Comparison of ENCODE assay signal across 8 mouse cellular contexts in the genomic region with DNA sequence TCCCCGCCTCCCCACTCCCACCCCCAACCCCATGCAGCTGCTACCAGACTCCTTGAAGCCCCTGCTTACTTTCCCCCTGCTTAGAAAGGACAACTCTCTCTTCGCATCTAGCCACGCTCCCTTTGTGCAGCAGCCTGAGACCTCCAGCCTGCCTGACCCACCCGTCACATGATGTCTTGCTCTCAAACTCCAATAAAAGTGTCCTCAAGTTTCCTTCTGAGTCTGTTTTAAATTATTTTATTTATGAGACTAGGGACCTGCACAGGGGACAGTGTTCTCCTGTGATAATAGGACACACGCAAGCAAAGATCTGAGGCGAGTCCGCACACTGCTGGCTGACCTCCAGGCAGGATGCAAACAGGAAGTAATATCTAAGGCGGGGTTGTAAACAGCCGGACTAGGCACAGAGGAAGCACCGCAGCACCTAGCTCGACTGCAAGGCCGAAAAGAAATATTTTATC. TPM values are rescaled to one million over a fixed set of nuclear protein-coding genes. Genes with fewer than 3 reads are reported as not detected.
DNase-seq lines count a peak whose midpoint lies in the region; ATAC-seq and TF ChIP-seq lines count a peak whose summit lies in the region.

No protein-coding gene starts in this region.

- peak overlapping the region; percentile 29 for H3K9ac ChIP-seq in intestine, embryonic 14.5 days (ENCODE audit: low read length)
- H3K9ac ChIP-seq in liver, embryonic 15.5 days, result 0 out of 2 replicates have a peak overlapping the region, but pooled peaks have one; percentile 2

- peak overlapping the region; percentile 60; the same call in 1 of the 2 replicates for H3K4me3 ChIP-seq in G1E (ENCODE audit: low read depth, low read length)
- peak overlapping the region; percentile 27 for H3K4me3 ChIP-seq in intestine, embryonic 14.5 days (ENCODE audit: low read depth, low read length)
- peak overlapping the region; percentile 49 for H3K4me3 ChIP-seq in liver, embryonic 15.5 days (replicated peaks)

- DNase-seq in G1E (ENCODE audit: low spot score), result peak; percentile 45
- peak; percentile 17 for DNase-seq in c-Kit-positive CD71-negative TER-119-negative erythroid progenitor cells, embryonic 14.5 days (ENCODE audit: low read depth)
- peak; percentile 40 to 62 for DNase-seq in gastrocnemius, postnatal 4 days (ENCODE audit: low spot score in 2 of 2)
- DNase-seq in intestine, embryonic 14.5 days (ENCODE audit: low spot score), result peak; percentile 66
- peak; percentile 41 to 53 for DNase-seq in natural killer cell, adult 2 months (ENCODE audit: low spot score in 2 of 2)
- DNase-seq in frontal cortex, postnatal 10 days (ENCODE audit: low spot score in 2 of 2), result no peak
- DNase-seq in layer of hippocampus, postnatal 36 days, result no peak

- H3K27me3 ChIP-seq in G1E (ENCODE audit: insufficient read depth, low read length), result 0 out of 2 replicates have a peak, but pooled peaks cover 1% of the 10 kb centered on the region
- H3K27me3 ChIP-seq in intestine, embryonic 14.5 days (replicated peaks; ENCODE audit: control insufficient read depth, insufficient read depth, low read length), result no peaks in the 10 kb centered on the region
- no peaks in the 10 kb centered on the region for H3K27me3 ChIP-seq in liver, embryonic 15.5 days

- H3K9me3 ChIP-seq in G1E (replicated peaks), result no peaks in the 10 kb centered on the region
- H3K9me3 ChIP-seq in intestine, embryonic 14.5 days (ENCODE audit: control insufficient read depth, low read length), result no peaks in the 10 kb centered on the region
- H3K9me3 ChIP-seq in liver, embryonic 15.5 days (replicated peaks), result no peaks in the 10 kb centered on the region

- peaks cover 15% of the 10 kb centered on the region for H3K4me1 ChIP-seq in G1E (ENCODE audit: insufficient read depth, low read depth, low read length)
- peaks cover 12% of the 10 kb centered on the region; the same call in 1 of the 2 replicates for H3K4me1 ChIP-seq in intestine, embryonic 14.5 days (replicated peaks; ENCODE audit: control insufficient read depth, insufficient read depth, low read length)
- H3K4me1 ChIP-seq in liver, embryonic 15.5 days (replicated peaks), result peaks cover 14% of the 10 kb centered on the region; the same call in 1 of the 2 replicates

- 4% methylated on average over 12 of the region's 12 CpGs for WGBS in intestine, embryonic 14.5 days
- 8% methylated on average over 12 of the region's 12 CpGs for WGBS in liver, embryonic 15.5 days (ENCODE audit: insufficient replicate concordance)

- ATAC-seq in G1E (ENCODE audit: extremely low read depth, insufficient number of reproducible peaks, low FRiP score, poor library complexity, severe bottlenecking), result peak; percentile 80
- peak; percentile 75; the same call in 1 of the 2 replicates for ATAC-seq in intestine, embryonic 14.5 days (replicated peaks; ENCODE audit: low FRiP score, low TSS enrichment, low read depth)
- ATAC-seq in liver, embryonic 15.5 days (ENCODE audit: insufficient read depth), result no peak

- H3K27ac ChIP-seq in intestine, embryonic 14.5 days (ENCODE audit: low read depth), result peak overlapping the region; percentile 57; the same call in 1 of the 2 replicates
- no peak overlapping the region for H3K27ac ChIP-seq in liver, embryonic 15.5 days (replicated peaks)

- no peak for TF ChIP-seq CTCF in G1E (IDR thresholded peaks at IDR 0.05; ENCODE audit: low read depth, low read length)

- H3K36me3 ChIP-seq in G1E (replicated peaks), result no peaks in the 10 kb centered on the region
- H3K36me3 ChIP-seq in intestine, embryonic 14.5 days (ENCODE audit: control insufficient read depth, insufficient read depth, low read length), result no peaks in the 10 kb centered on the region
- H3K36me3 ChIP-seq in liver, embryonic 15.5 days (replicated peaks), result no peaks in the 10 kb centered on the region

- H3K4me2 ChIP-seq in intestine, embryonic 14.5 days (ENCODE audit: low read length), result peak overlapping the region; percentile 47
- H3K4me2 ChIP-seq in liver, embryonic 15.5 days, result peak overlapping the region; percentile 64

RNA-seq across cellular contexts. Expression of a gene that starts 58.1 kb away (rescaled TPM):
- 329 and 366 TPM in 2 replicates for total RNA-seq in G1E (2014; fragmentation: Nextera tagmentation)
- 76.1 and 80.7 TPM in 2 replicates for total RNA-seq in G1E (2017)
- 34.7 and 49.3 TPM in 2 replicates for polyA plus RNA-seq in G1E (2012)
- 100 to 1,000 TPM; 120 to 131 TPM for total RNA-seq in gastrocnemius, postnatal 4 days (2021)
- 57.5 and 59.8 TPM in 2 replicates for polyA plus RNA-seq in intestine, embryonic 14.5 days (2014; fragmentation: Nextera tagmentation; extraction: Ambion mirVana)
- polyA plus RNA-seq in liver, embryonic 15.5 days (2015; fragmentation: Nextera tagmentation; extraction: Ambion mirVana), result 8.4 and 9.5 TPM in 2 replicates
- 10 to 100 TPM; 60.7 to 61.2 TPM for total RNA-seq in layer of hippocampus, postnatal 36 days (2021)

Comparison
In these comparisons a context has a peak if more than half of its experiments do, and no peak if none do; other contexts are left out.
1. DNase-seq: peak in G1E (single experiment), c-Kit-positive CD71-negative TER-119-negative erythroid progenitor cells, embryonic 14.5 days (single experiment), gastrocnemius, postnatal 4 days (2 of 2), intestine, embryonic 14.5 days (single experiment) and natural killer cell, adult 2 months (2 of 2); none in frontal cortex, postnatal 10 days (0 of 2) and layer of hippocampus, postnatal 36 days (0 of 2).
2. Peak in every context shown above with its lines, with median percentiles within 50 percentile points of each other: H3K4me3 ChIP-seq.